Mouse (Mus musculus) cerebellum, adult 2 months (tissue): ENCODE measurements at regions not wholly inside any gene's neighbourhood (a gene's known extent, or its start where the extent isn't known, plus 50 kb on each side); places are given as distances from the start of the nearest gene placed in this dataset.
"Not testable (repeated sequence)": the region's sequence is repeated elsewhere in the genome, so short reads cannot be mapped to it uniquely, and the experiment has no call there.

Experiments used
- DNase-seq, 2 experiments: peaks; one replicate each; pipeline ENCODE4 v3.0.0; 2021
- H3K27ac ChIP-seq: fragments of 200-500 bp; 2 replicates; pipeline ENCODE4 v1.5.1; 2012; ENCODE audit warnings: low read length, control low read depth, inconsistent platforms; ENCODE audit not compliant: insufficient read depth
- H3K27me3 ChIP-seq: fragments of 200-500 bp; 2 replicates; pipeline ENCODE4 v1.6.1; 2012; ENCODE audit warnings: inconsistent platforms, mild to moderate bottlenecking, low read length, moderate library complexity; ENCODE audit not compliant: control insufficient read depth, insufficient read depth
- H3K4me1 ChIP-seq: fragments of 200-500 bp; 2 replicates; pipeline ENCODE4 v1.6.1; 2011; ENCODE audit warnings: low read length; ENCODE audit not compliant: control insufficient read depth, insufficient read depth
- H3K4me3 ChIP-seq: fragments of 200-500 bp; replicated peaks from 2 replicates; pipeline ENCODE3; 2011; ENCODE audit warnings: mild to moderate bottlenecking, low read depth, low read length, control low read depth; ENCODE audit not compliant: insufficient read depth
- CTCF ChIP-seq: fragments of 200-500 bp; IDR thresholded peaks from 2 replicates; pipeline ENCODE4 v1.5.1; 2011; ENCODE audit warnings: low read depth, mild to moderate bottlenecking, control low read depth, low read length, moderate library complexity, borderline replicate concordance; ENCODE audit not compliant: insufficient read depth
- POLR2A ChIP-seq: fragments of 200-500 bp; IDR thresholded peaks from 2 replicates; pipeline ENCODE4 v1.6.1; 2011; ENCODE audit warnings: low read length, control low read depth, borderline replicate concordance; ENCODE audit not compliant: insufficient read depth
- WGBS: fragments of 180-500 bp; shearing (Covaris S2); methylation state at CpG from one replicate; pipeline ENCODE4 v1.1.7; 2018; 5-methylcytosine and 5-hydroxymethylcytosine counted together

- DNase-seq: no peak
- WGBS: 79% methylated on average over 6 of the region's 6 CpGs
- no peaks in the 10 kb centered on the region for H3K27me3 ChIP-seq
- no peak overlapping the region for H3K27ac ChIP-seq
- H3K4me1 ChIP-seq: peaks cover 2% of the 10 kb centered on the region; the same call in 1 of the 2 replicates
- H3K4me3 ChIP-seq: no peak overlapping the region
- no peak for TF ChIP-seq POLR2A
Measured at GRCm38 (mm10) chr6:140854691-140855090, 125.6 kb downstream of the Gm11077 start.

- H3K4me3 ChIP-seq: peak overlapping the region; percentile 60
- H3K27ac ChIP-seq: no peak overlapping the region
- WGBS: 20% methylated on average over 14 of the region's 14 CpGs
- no peak for TF ChIP-seq POLR2A
- no peak for TF ChIP-seq CTCF
- DNase-seq: peak; percentile 44 to 54
- H3K27me3 ChIP-seq: no peaks in the 10 kb centered on the region
- peaks cover 2% of the 10 kb centered on the region; the same call in 1 of the 2 replicates for H3K4me1 ChIP-seq
Measured at GRCm38 (mm10) chr6:140856468-140857117, 127.5 kb downstream of the Gm11077 start.

GRCm38 (mm10) chr6:140857118-140857746, 128.1 kb downstream of the Gm11077 start:
- no peaks in the 10 kb centered on the region for H3K27me3 ChIP-seq
- H3K27ac ChIP-seq: 0 out of 2 replicates have a peak overlapping the region, but pooled peaks have one; percentile 2
- TF ChIP-seq CTCF (no peak), POLR2A (peak; percentile 16; the same call in 1 of the 2 replicates)
- peak overlapping the region; percentile 60 for H3K4me3 ChIP-seq
- DNase-seq: peak; percentile 66 to 76
- peaks cover 2% of the 10 kb centered on the region; the same call in 1 of the 2 replicates for H3K4me1 ChIP-seq
- WGBS: 2% methylated on average over 18 of the region's 18 CpGs

- not testable (repeated sequence) for H3K4me3 ChIP-seq, H3K4me1 ChIP-seq, H3K27ac ChIP-seq, DNase-seq, H3K27me3 ChIP-seq
- WGBS: 95% methylated on average over 10 of the region's 16 CpGs
Measured at GRCm38 (mm10) chr6:140869523-140869922, 140.4 kb downstream of the Gm11077 start.

- no peak overlapping the region for H3K27ac ChIP-seq
- H3K4me1 ChIP-seq: no peaks in the 10 kb centered on the region
- no peak for TF ChIP-seq POLR2A
- no peak for TF ChIP-seq CTCF
- DNase-seq: no peak
- H3K27me3 ChIP-seq: no peaks in the 10 kb centered on the region
- H3K4me3 ChIP-seq: no peak overlapping the region
- WGBS: 64% methylated on average over 3 of the region's 3 CpGs
Measured at GRCm38 (mm10) chr6:140874831-140875230, 145.7 kb downstream of the Gm11077 start.

- Histone ChIP-seq H3K27me3 (no peaks in the 10 kb centered on the region), H3K27ac (no peak overlapping the region), H3K4me3 (no peak overlapping the region), H3K4me1 (no peaks in the 10 kb centered on the region)
- no peak for DNase-seq
- TF ChIP-seq POLR2A (no peak), CTCF (no peak)
Measured at GRCm38 (mm10) chr6:140883651-140884050, 154.6 kb downstream of the Gm11077 start.

GRCm38 (mm10) chr6:140888610-140889009, 159.5 kb downstream of the Gm11077 start:
- H3K4me3 ChIP-seq: no peak overlapping the region
- peaks cover 4% of the 10 kb centered on the region; the same call in 1 of the 2 replicates for H3K4me1 ChIP-seq
- no peak for DNase-seq
- no peak for TF ChIP-seq POLR2A
- no peak for TF ChIP-seq CTCF
- no peaks in the 10 kb centered on the region for H3K27me3 ChIP-seq
- H3K27ac ChIP-seq: no peak overlapping the region
- WGBS: 82% methylated on average over 11 of the region's 11 CpGs

- no peaks in the 10 kb centered on the region for H3K27me3 ChIP-seq
- peak in 1 of 2 experiments; percentile 41 for DNase-seq
- no peak overlapping the region for H3K27ac ChIP-seq
- TF ChIP-seq CTCF: no peak
- no peak for TF ChIP-seq POLR2A
- WGBS: 31% methylated on average over 5 of the region's 5 CpGs
- peaks cover 4% of the 10 kb centered on the region; the same call in 1 of the 2 replicates for H3K4me1 ChIP-seq
- H3K4me3 ChIP-seq: no peak overlapping the region
Measured at GRCm38 (mm10) chr6:140890060-140890459, 161.0 kb downstream of the Gm11077 start.
